Mouse (Mus musculus) brain, embryonic 14.5 days (tissue): ENCODE results near the gene Ciao2b.

ENCODE experiments used
- CTCF ChIP-seq: fragments of 200-500 bp; IDR thresholded peaks from 2 replicates; pipeline ENCODE4 v1.5.1; 2012; ENCODE audit warnings: inconsistent platforms, mild to moderate bottlenecking, moderate library complexity, borderline replicate concordance; ENCODE audit not compliant: insufficient read depth, insufficient read length; ENCODE audit errors: extremely low read depth
- POLR2A ChIP-seq: fragments of 200-500 bp; IDR thresholded peaks from 2 replicates; pipeline ENCODE4 v1.6.1; 2012; ENCODE audit warnings: mild to moderate bottlenecking, inconsistent platforms, borderline replicate concordance; ENCODE audit not compliant: poor library complexity, insufficient read depth, insufficient read length, severe bottlenecking; ENCODE audit errors: extremely low read depth

GRCm38 (mm10) chr8:104633156-104633744 lies 8.5 kb downstream of the Ciao2b start:
- TF ChIP-seq CTCF = no peak
- no peak for TF ChIP-seq POLR2A
